ENCODE assay signal across 8 mouse cellular contexts in genomic region chr8:123978166-123978838, GRCm38 (mm10). TPM values are rescaled to one million over a fixed set of nuclear protein-coding genes. Genes with fewer than 3 reads are reported as not detected.
DNase-seq lines count a peak whose midpoint lies in the region; TF ChIP-seq lines count a peak whose summit lies in the region.

No protein-coding gene starts in this region.

- no peak for TF ChIP-seq CTCF in small intestine, adult 2 months (IDR thresholded peaks at IDR 0.05; ENCODE audit: extremely low read depth, insufficient read length, insufficient replicate concordance, low read depth, low read length)

- H3K4me3 ChIP-seq in small intestine, adult 2 months (ENCODE audit: low read depth, low read length), result no peak overlapping the region

- no peak for TF ChIP-seq POLR2A in small intestine, adult 2 months (IDR thresholded peaks at IDR 0.05; ENCODE audit: low read depth, low read length)

- H3K27ac ChIP-seq in small intestine, adult 2 months (ENCODE audit: insufficient read depth, low read depth, low read length), result peak overlapping the region; percentile 56

- H3K4me1 ChIP-seq in small intestine, adult 2 months (ENCODE audit: control insufficient read depth, insufficient read depth, insufficient read length, low read length), result peaks cover 18% of the 10 kb centered on the region; the same call in 1 of the 2 replicates

- 63% methylated on average over 14 of the region's 14 CpGs for WGBS in small intestine, adult 2 months

- no peaks in the 10 kb centered on the region for H3K27me3 ChIP-seq in small intestine, adult 2 months (ENCODE audit: control insufficient read depth, insufficient read depth, low read length)

- DNase-seq in gastrocnemius, adult 18-20 months (ENCODE audit: low spot score), result peak; percentile 15
- no peak for DNase-seq in gastrocnemius, postnatal 36 days
- DNase-seq in thymus, postnatal 14 days, result peak; percentile 9
- DNase-seq in thymus, adult 18-20 months, result no peak
- peak; percentile 20 to 34 for DNase-seq in heart, postnatal 36 days
- no peak for DNase-seq in right cerebral cortex, postnatal 4 days
- DNase-seq in frontal cortex, postnatal 25 days (ENCODE audit: low spot score in 2 of 2), result no peak

- intact Hi-C loops in gastrocnemius, postnatal 36 days (cut with DNase I), result loop anchor here (10.0 kb wide), 1 partner anchor 56 kb away; no protein-coding TSS in a partner anchor
- intact Hi-C loops in heart, postnatal 36 days (cut with DNase I), result no loop called here

- H3K36me3 ChIP-seq in small intestine, adult 2 months (ENCODE audit: control insufficient read depth, insufficient read depth, low read length), result no peaks in the 10 kb centered on the region

RNA-seq across cellular contexts. Expression of gene Abcb10, which starts 4.6 kb away (rescaled TPM):
- total RNA-seq in gastrocnemius, adult 18-20 months (2021), result 10 to 100 TPM; 16.5 to 17.5 TPM
- total RNA-seq in gastrocnemius, postnatal 36 days (2021), result 10 to 100 TPM; 15.6 to 15.9 TPM
- 10 to 100 TPM; 43.2 to 52.8 TPM for total RNA-seq in heart, postnatal 36 days (2021)
- 15.3 and 18.2 TPM in 2 replicates for polyA plus RNA-seq in small intestine, adult 2 months (2012; rRNA removed)

RNA-seq across cellular contexts. Expression of gene Nup133, which starts 29.2 kb away (rescaled TPM):
- 10 to 100 TPM in 1 of 2 experiments, 1 to 10 TPM in 1; 9.8 to 10.4 TPM for total RNA-seq in gastrocnemius, adult 18-20 months (2021)
- 10 to 100 TPM in 1 of 2 experiments, 1 to 10 TPM in 1; 6.6 to 11.0 TPM for total RNA-seq in gastrocnemius, postnatal 36 days (2021)
- total RNA-seq in heart, postnatal 36 days (2021), result 10 to 100 TPM; 11.2 TPM
- 2.4 and 4.3 TPM in 2 replicates for polyA plus RNA-seq in small intestine, adult 2 months (2012; rRNA removed)

RNA-seq across cellular contexts. Expression of gene Taf5l, which starts 42.9 kb away (rescaled TPM):
- total RNA-seq in gastrocnemius, adult 18-20 months (2021), result 10 to 100 TPM; 11.9 to 13.8 TPM
- 10 to 100 TPM; 12.0 to 13.6 TPM for total RNA-seq in gastrocnemius, postnatal 36 days (2021)
- total RNA-seq in heart, postnatal 36 days (2021), result 10 to 100 TPM; 13.8 to 14.0 TPM
- polyA plus RNA-seq in small intestine, adult 2 months (2012; rRNA removed), result 15.3 and 29.2 TPM in 2 replicates

RNA-seq across cellular contexts. Expression of gene Urb2, which starts 43.0 kb away (rescaled TPM):
- 1 to 10 TPM; 5.3 to 6.3 TPM for total RNA-seq in gastrocnemius, adult 18-20 months (2021)
- total RNA-seq in gastrocnemius, postnatal 36 days (2021), result 1 to 10 TPM; 5.4 to 5.8 TPM
- total RNA-seq in heart, postnatal 36 days (2021), result 1 to 10 TPM; 6.3 TPM
- 1.4 and 2.5 TPM in 2 replicates for polyA plus RNA-seq in small intestine, adult 2 months (2012; rRNA removed)

Comparison
In these comparisons a context has a peak if more than half of its experiments do, and no peak if none do; other contexts are left out.
1. DNase-seq: peak in gastrocnemius, adult 18-20 months (single experiment), thymus, postnatal 14 days (single experiment) and heart, postnatal 36 days (2 of 2); none in gastrocnemius, postnatal 36 days (0 of 2), thymus, adult 18-20 months (0 of 2), right cerebral cortex, postnatal 4 days (single experiment) and frontal cortex, postnatal 25 days (0 of 2).